In genomic region chr15:86277428-86277827, GRCm38 (mm10) we compare ENCODE assay signal across 9 mouse cellular contexts.
DNase-seq lines count a peak whose midpoint lies in the region; ATAC-seq and TF ChIP-seq lines count a peak whose summit lies in the region.
"Had no signal": no experiment of that assay in that cellular context is flagged by ENCODE, and none has a peak within 500 bp of the region (broad histone marks: within the 10 kb centered on the region; RNA-seq: fewer than 3 reads in every experiment).

No protein-coding gene starts in this region.

- peak; percentile 73 for ATAC-seq in forebrain, postnatal 0 days
- ATAC-seq in hindbrain, embryonic 13.5 days (ENCODE audit: low FRiP score): peak; percentile 32; the same call in 1 of the 2 replicates
- ATAC-seq in limb, embryonic 13.5 days (ENCODE audit: low FRiP score, low read depth): no peak
- ATAC-seq in neural tube, embryonic 14.5 days (ENCODE audit: low read depth): peak; percentile 53

- WGBS in forebrain, postnatal 0 days: 10% methylated on average over 15 of the region's 15 CpGs
- 35% methylated on average over 15 of the region's 15 CpGs for WGBS in hindbrain, embryonic 13.5 days
- 57% methylated on average over 15 of the region's 15 CpGs for WGBS in limb, embryonic 13.5 days
- 26% methylated on average over 15 of the region's 15 CpGs for WGBS in neural tube, embryonic 14.5 days

- peak overlapping the region; percentile 66 for H3K27ac ChIP-seq in forebrain, postnatal 0 days (ENCODE audit: low read depth, low read length)
- H3K27ac ChIP-seq in hindbrain, embryonic 13.5 days: peak overlapping the region; percentile 78
- no peak overlapping the region for H3K27ac ChIP-seq in limb, embryonic 13.5 days
- H3K27ac ChIP-seq in neural tube, embryonic 14.5 days (ENCODE audit: low read depth, low read length): 0 out of 2 replicates have a peak overlapping the region, but pooled peaks have one; percentile 44
- H3K27ac ChIP-seq: liver, embryonic 14.5 days had no signal

- intact Hi-C loops in heart, postnatal 10 days (cut with DNase I): no loop called here
- intact Hi-C loops in heart, postnatal 14 days (cut with DNase I): no loop called here

- H3K36me3 ChIP-seq in forebrain, postnatal 0 days (ENCODE audit: insufficient read depth): no peaks in the 10 kb centered on the region
- no peaks in the 10 kb centered on the region for H3K36me3 ChIP-seq in hindbrain, embryonic 13.5 days
- H3K36me3 ChIP-seq in limb, embryonic 13.5 days: no peaks in the 10 kb centered on the region
- no peaks in the 10 kb centered on the region for H3K36me3 ChIP-seq in neural tube, embryonic 14.5 days (ENCODE audit: control insufficient read depth, insufficient read depth, low read length)

- H3K4me2 ChIP-seq in forebrain, postnatal 0 days (ENCODE audit: low read depth): peak overlapping the region; percentile 42
- H3K4me2 ChIP-seq in hindbrain, embryonic 13.5 days: peak overlapping the region; percentile 32
- peak overlapping the region; percentile 29 for H3K4me2 ChIP-seq in limb, embryonic 13.5 days (replicated peaks)
- H3K4me2 ChIP-seq in neural tube, embryonic 14.5 days (ENCODE audit: low read depth, low read length): 0 out of 2 replicates have a peak overlapping the region, but pooled peaks have one; percentile 16

- peak; percentile 76 for DNase-seq in forebrain, postnatal 0 days
- DNase-seq in heart, postnatal 10 days: no peak
- no peak for DNase-seq in heart, postnatal 14 days
- no peak for DNase-seq in heart, postnatal 4 days
- no peak for DNase-seq in thymus, postnatal 25 days

- H3K9me3 ChIP-seq in forebrain, postnatal 0 days (ENCODE audit: low read length): no peaks in the 10 kb centered on the region
- no peaks in the 10 kb centered on the region for H3K9me3 ChIP-seq in hindbrain, embryonic 13.5 days
- H3K9me3 ChIP-seq in limb, embryonic 13.5 days: no peaks in the 10 kb centered on the region
- no peaks in the 10 kb centered on the region for H3K9me3 ChIP-seq in neural tube, embryonic 14.5 days (ENCODE audit: control insufficient read depth, low read length)

- peaks cover 38% of the 10 kb centered on the region for H3K4me1 ChIP-seq in forebrain, postnatal 0 days (ENCODE audit: insufficient read depth)
- peaks cover 63% of the 10 kb centered on the region for H3K4me1 ChIP-seq in hindbrain, embryonic 13.5 days (replicated peaks)
- peaks cover 59% of the 10 kb centered on the region for H3K4me1 ChIP-seq in limb, embryonic 13.5 days
- peaks cover 19% of the 10 kb centered on the region for H3K4me1 ChIP-seq in neural tube, embryonic 14.5 days (ENCODE audit: control insufficient read depth, insufficient read depth, low read length)

- H3K9ac ChIP-seq in forebrain, postnatal 0 days: peak overlapping the region; percentile 36
- peak overlapping the region; percentile 56 for H3K9ac ChIP-seq in hindbrain, embryonic 13.5 days
- H3K9ac ChIP-seq in limb, embryonic 13.5 days: no peak overlapping the region
- peak overlapping the region; percentile 25; the same call in 1 of the 2 replicates for H3K9ac ChIP-seq in neural tube, embryonic 14.5 days (replicated peaks; ENCODE audit: low read depth, low read length)
- H3K9ac ChIP-seq: liver, embryonic 14.5 days had no signal

- TF ChIP-seq CTCF in forebrain, postnatal 0 days (IDR thresholded peaks at IDR 0.05; ENCODE audit: low read depth): no peak

- peak overlapping the region; percentile 11; the same call in 1 of the 2 replicates for H3K4me3 ChIP-seq in forebrain, postnatal 0 days (ENCODE audit: low read depth, low read length)
- no peak overlapping the region for H3K4me3 ChIP-seq in hindbrain, embryonic 13.5 days
- H3K4me3 ChIP-seq in limb, embryonic 13.5 days: no peak overlapping the region
- no peak overlapping the region for H3K4me3 ChIP-seq in neural tube, embryonic 14.5 days (ENCODE audit: low read depth, low read length)

- H3K27me3 ChIP-seq in forebrain, postnatal 0 days (ENCODE audit: insufficient read depth, low read length): peaks cover 3% of the 10 kb centered on the region; the same call in 1 of the 2 replicates
- no peaks in the 10 kb centered on the region for H3K27me3 ChIP-seq in hindbrain, embryonic 13.5 days
- H3K27me3 ChIP-seq in limb, embryonic 13.5 days: 0 out of 2 replicates have a peak, but pooled peaks cover 9% of the 10 kb centered on the region
- no peaks in the 10 kb centered on the region for H3K27me3 ChIP-seq in neural tube, embryonic 14.5 days (ENCODE audit: control insufficient read depth, insufficient read depth, low read length)
